Mouse (Mus musculus) kidney, postnatal 0 days (tissue): ENCODE data around the gene Zkscan16. TPM values are rescaled to one million over a fixed set of nuclear protein-coding genes. Genes with fewer than 3 reads are reported as not detected.

Source experiments
- ATAC-seq: fragments of 200-750 bp; cut with Nextera tagmentation; replicated peaks from 2 replicates; pipeline ENCODE4 v1.8.0; 2017; ENCODE audit warnings: low read depth, moderate number of reproducible peaks, moderate TSS enrichment, moderate library complexity; ENCODE audit not compliant: low FRiP score
- DNase-seq: peaks from one replicate; pipeline ENCODE4 v3.0.0-alpha.2; 2016; ENCODE audit warnings: low spot score
- H3K27ac ChIP-seq: fragments of 300-500 bp; sonication (generic); 2 replicates; pipeline ENCODE4 v1.5.1; 2014; ENCODE audit warnings: mild to moderate bottlenecking
- H3K27me3 ChIP-seq: fragments of 300-500 bp; sonication (generic); 2 replicates; pipeline ENCODE4 v1.6.1; 2014; ENCODE audit warnings: low read length, mixed read lengths; ENCODE audit not compliant: insufficient read depth
- H3K36me3 ChIP-seq: fragments of 300-500 bp; sonication (generic); 2 replicates; pipeline ENCODE4 v1.6.1; 2014; ENCODE audit warnings: low read length, mixed read lengths; ENCODE audit not compliant: insufficient read depth
- H3K4me1 ChIP-seq: fragments of 300-500 bp; sonication (generic); replicated peaks from 2 replicates; pipeline ENCODE4 v1.6.1; 2014; ENCODE audit warnings: antibody characterized with exemption, low read length, mixed read lengths; ENCODE audit not compliant: insufficient read depth
- H3K4me2 ChIP-seq: fragments of 300-500 bp; sonication (generic); 2 replicates; pipeline ENCODE4 v1.6.1; 2014; ENCODE audit warnings: mild to moderate bottlenecking, low read length, moderate library complexity, mixed read lengths
- H3K4me3 ChIP-seq: fragments of 300-500 bp; sonication (generic); replicated peaks from 2 replicates; pipeline ENCODE4 v1.5.1; 2014; ENCODE audit warnings: low read depth, low read length
- H3K9ac ChIP-seq: fragments of 300-500 bp; sonication (generic); 2 replicates; pipeline ENCODE4 v1.6.1; 2014; ENCODE audit warnings: low read depth, low read length
- H3K9me3 ChIP-seq: fragments of 300-500 bp; sonication (generic); replicated peaks from 2 replicates; pipeline ENCODE4 v1.6.1; 2016; ENCODE audit warnings: low read length, inconsistent platforms, mixed read lengths
- CTCF ChIP-seq: IDR thresholded peaks from 2 replicates; pipeline ENCODE4 v1.5.1; 2016; ENCODE audit warnings: antibody characterized with exemption, low read depth, mild to moderate bottlenecking, moderate library complexity
- WGBS: fragments of 180-500 bp; shearing (Covaris S2); extraction: QIAGEN DNeasy Blood & Tissue Kit; methylation state at CpG from one replicate; pipeline ENCODE4 v1.1.7; 2014; 5-methylcytosine and 5-hydroxymethylcytosine counted together
- polyA plus RNA-seq: library from polyadenylated mRNA; unstranded; fragments of >200 nt; fragmentation: Nextera tagmentation; extraction: Ambion mirVana; gene quantifications from 2 replicates; pipeline ENCODE4 v1.2.1, GENCODE M21; 2015

Gene Zkscan16
- polyA plus RNA-seq, 1 experiment from 2014 or later = 0.54 TPM

DNA sequence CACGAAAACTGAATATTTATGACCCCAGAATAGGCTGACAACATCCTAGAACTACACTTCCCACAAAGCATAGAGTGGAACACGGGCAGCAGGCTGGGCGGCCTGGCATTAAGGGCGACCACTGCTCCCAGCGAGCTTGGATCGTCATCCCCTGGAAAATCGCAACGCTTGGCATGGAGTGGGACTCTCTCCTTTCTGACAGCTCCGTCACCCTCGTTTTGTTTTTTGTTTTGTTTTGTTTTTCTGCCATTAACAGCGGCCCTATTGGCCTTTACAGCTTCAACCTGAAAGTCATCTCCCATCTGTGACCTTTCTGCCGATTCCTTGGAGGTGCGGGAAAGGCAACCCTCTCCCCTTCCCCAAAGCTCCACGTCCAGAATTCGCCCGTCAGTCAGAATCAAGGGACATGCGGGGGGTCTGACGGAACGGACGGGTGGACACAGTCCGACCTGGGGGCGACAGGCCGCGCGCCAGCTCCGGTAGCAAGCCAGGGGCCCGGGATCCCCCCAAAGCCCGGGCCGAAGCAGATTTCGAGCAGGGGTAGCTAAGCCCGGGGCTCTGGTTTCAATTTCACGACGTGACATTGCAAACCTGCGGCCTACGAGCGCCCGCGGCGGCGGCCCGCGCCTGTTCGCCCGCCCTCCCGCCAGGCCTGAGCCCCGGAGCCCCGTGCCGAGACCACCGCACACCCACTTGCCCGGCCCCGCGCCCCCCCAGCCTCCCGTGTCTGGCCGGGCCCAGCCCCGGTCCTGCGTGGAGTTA lies 32.2 kb upstream of the Zkscan16 start:
- Histone ChIP-seq H3K4me1 (peaks cover 8% of the 10 kb centered on the region), H3K4me2 (peak overlapping the region; percentile 84), H3K27ac (peak overlapping the region; percentile 98), H3K36me3 (no peaks in the 10 kb centered on the region), H3K4me3 (peak overlapping the region; percentile 97), H3K9ac (peak overlapping the region; percentile 99), H3K27me3 (no peaks in the 10 kb centered on the region), H3K9me3 (no peaks in the 10 kb centered on the region)
- DNase-seq = peak; percentile 71
- ATAC-seq = peak; percentile 67
- no peak for TF ChIP-seq CTCF
- 1% methylated on average over 55 of the region's 56 CpGs for WGBS

DNA sequence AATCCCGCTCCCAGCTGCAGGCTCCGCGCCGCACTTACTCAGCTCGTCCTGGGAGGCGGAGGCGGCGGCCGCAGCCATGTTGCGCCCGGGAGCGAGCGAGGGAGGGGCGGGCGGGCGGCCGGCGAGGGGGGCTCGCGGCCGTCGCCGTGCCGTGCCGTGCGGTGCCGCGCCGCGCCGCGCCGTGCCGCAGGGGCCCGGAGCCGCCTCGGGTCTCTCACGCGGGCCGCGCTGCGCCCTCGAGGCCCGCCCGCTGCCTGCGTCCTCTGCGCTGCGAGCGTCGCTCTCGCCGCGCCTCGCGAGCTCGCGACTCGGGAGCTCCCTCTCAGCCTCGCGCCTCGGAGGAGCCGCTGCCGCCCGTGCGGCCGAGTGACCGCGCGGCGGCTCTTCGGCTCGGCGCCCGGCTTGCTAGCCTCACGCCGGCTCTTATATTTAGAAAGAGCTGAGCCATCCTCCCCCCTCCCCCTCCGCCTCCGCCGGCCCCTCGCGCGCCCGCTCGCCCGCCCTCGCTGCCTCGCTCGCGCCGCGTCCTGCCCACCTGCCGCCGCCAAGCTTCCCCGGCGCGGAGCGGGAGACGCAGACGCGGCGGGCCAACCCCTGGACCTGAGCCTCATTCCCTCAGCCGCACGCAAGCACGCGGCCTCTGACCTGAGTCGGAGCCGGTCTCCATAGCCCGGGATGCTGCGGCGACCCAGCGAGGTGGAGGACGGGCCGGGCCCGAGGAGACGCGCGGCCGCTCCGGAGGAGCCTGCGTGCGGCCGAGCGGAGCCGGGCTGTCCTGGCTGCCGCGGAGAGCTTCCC lies 31.4 kb upstream of the Zkscan16 start:
- Histone ChIP-seq H3K9me3 (no peaks in the 10 kb centered on the region), H3K36me3 (no peaks in the 10 kb centered on the region), H3K4me3 (peak overlapping the region; percentile 97), H3K27me3 (no peaks in the 10 kb centered on the region), H3K9ac (peak overlapping the region; percentile 99), H3K4me2 (peak overlapping the region; percentile 84), H3K27ac (peak overlapping the region; percentile 98), H3K4me1 (peaks cover 8% of the 10 kb centered on the region)
- ATAC-seq (peak; percentile 76), DNase-seq (peak; percentile 57)
- 1% methylated on average over 70 of the region's 126 CpGs for WGBS
- no peak for TF ChIP-seq CTCF

DNA sequence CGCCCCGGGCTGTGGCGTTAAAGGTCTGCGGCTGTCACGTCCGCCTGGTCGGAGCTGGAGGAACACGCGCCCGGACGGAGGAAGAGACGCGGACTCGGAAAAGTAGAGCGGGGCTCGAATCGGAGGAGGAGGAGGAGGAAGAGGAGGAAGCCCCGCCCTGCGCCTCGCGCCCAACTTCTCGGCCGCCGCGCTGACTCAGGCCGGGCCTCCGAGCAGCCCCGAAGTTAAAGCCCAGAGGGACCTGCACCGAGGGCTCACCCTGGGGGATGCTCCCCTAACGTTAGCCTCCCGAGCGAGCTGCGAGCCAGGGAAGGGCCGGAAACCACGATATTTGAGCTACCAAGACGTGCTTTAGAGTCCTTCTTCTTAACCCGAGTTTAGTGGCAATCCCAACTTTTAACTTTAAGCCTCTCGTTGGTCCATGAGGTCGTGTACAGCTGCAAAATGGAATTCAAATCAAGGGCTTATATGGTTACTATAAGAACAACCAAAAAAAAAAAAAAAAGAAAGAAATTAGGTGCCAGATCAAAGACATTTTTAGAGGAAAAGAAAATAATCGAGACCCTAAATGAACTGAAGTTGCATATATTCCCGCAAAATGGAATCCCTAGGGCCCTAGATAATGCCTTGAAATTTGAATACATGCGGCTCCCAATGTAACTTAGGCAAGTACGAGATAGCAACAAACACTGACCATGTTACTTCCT lies 30.6 kb upstream of the Zkscan16 start, which contains the start of gene Ecpas:
Ecpas (minus strand) TSS at position 121 of the 707 bp plus-strand sequence.
- WGBS = 5% methylated on average over 43 of the region's 43 CpGs

DNA sequence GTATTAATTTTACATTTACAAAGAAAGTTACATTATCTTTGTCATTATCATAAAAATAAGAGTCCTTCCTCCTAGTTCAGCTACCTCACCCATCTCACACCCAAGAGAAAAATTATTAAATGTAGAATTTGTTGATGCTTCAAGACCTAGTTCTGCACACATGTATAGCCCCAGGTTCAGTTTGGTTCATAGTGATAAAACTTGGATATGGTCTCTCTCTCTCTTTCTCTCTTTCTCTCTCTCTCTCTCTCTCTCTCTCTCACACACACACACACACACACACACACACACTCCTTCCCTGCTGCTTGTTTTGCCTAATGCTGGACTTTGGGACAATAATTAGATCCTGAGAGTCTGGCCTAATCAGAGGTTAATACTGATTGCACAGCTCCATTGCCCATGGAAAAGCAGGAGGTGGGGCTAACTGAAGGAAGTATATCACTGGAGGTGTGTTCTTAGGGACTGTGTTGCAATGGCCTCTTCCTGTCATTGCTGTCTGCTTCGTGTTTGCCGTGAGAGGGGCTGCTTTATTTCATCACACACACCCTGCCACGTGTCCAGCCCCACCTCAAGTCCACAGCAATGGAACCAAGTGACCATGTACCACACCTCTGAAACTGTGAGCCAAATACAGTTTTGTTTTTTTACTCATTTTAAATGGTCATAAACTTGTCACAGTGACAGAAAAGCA lies 29.9 kb upstream of the Zkscan16 start:
- H3K4me1 ChIP-seq = peaks cover 8% of the 10 kb centered on the region
- no peak overlapping the region for H3K4me3 ChIP-seq
- TF ChIP-seq CTCF = no peak
- no peaks in the 10 kb centered on the region for H3K27me3 ChIP-seq
- 43% methylated on average over 3 of the region's 3 CpGs for WGBS
- no peak overlapping the region for H3K9ac ChIP-seq
- H3K27ac ChIP-seq = no peak overlapping the region
- H3K9me3 ChIP-seq = no peaks in the 10 kb centered on the region
- H3K36me3 ChIP-seq = no peaks in the 10 kb centered on the region
- no peak for ATAC-seq
- no peak for DNase-seq
- peak overlapping the region; percentile 84; the same call in 1 of the 2 replicates for H3K4me2 ChIP-seq

More for the DNA sequence above, 30.6 kb upstream of the Zkscan16 start, which contains the start of gene Ecpas:
- Histone ChIP-seq H3K4me1 (peaks cover 8% of the 10 kb centered on the region), H3K36me3 (no peaks in the 10 kb centered on the region), H3K9me3 (no peaks in the 10 kb centered on the region), H3K27ac (peak within 1 kb of the TSS; percentile 98), H3K4me2 (peak within 1 kb of the TSS; percentile 84), H3K9ac (peak within 1 kb of the TSS; percentile 99), H3K27me3 (no peaks in the 10 kb centered on the region), H3K4me3 (peak within 1 kb of the TSS; percentile 97)
- TF ChIP-seq CTCF = no peak
- peak; percentile 63 for ATAC-seq
- DNase-seq = peak; percentile 84

DNA sequence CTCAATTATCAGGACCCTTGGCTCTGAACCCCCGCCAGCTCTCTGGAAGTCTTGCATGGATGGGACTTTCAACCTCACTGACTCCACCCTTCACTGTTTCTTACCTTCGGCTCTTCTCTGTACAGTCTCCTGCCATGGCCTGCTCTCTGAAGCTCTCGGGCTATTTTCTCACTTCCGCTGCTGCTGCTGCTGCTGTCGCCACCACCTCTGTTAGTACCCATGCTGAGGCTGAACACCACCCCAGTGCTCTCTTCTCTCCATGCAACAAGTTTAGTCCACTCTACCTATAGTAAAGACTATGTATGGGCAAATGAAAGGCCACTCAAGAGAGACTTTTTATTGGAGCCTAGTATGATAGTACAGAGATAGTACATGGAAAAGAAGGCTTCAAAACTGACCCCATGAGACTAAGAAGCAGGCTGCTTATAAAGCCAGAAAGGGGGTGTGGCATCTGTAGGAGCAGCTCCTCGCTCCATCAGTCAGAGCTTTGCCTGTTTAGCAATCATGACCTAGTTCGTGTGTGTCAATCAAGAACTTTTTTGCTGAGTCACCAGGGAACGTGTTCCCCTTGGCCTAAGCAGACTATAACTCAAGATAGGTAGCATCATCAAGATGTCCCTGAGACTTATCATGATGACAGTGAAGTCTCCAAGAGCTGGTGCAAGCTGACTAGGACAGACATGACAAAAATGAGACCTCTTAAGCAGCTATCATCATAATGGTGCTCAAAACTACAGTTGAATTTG lies 28.2 kb upstream of the Zkscan16 start:
- DNase-seq = no peak
- H3K9me3 ChIP-seq = no peaks in the 10 kb centered on the region
- no peak overlapping the region for H3K4me2 ChIP-seq
- no peak for ATAC-seq
- H3K4me3 ChIP-seq = no peak overlapping the region
- H3K9ac ChIP-seq = no peak overlapping the region
- no peaks in the 10 kb centered on the region for H3K27me3 ChIP-seq
- peaks cover 7% of the 10 kb centered on the region for H3K4me1 ChIP-seq
- no peak for TF ChIP-seq CTCF
- no peaks in the 10 kb centered on the region for H3K36me3 ChIP-seq
- 74% methylated on average over 8 of the region's 8 CpGs for WGBS
- no peak overlapping the region for H3K27ac ChIP-seq
